Mouse (Mus musculus): ENCODE measurements at regions not wholly inside any gene's neighbourhood (a gene's known extent, or its start where the extent isn't known, plus 50 kb on each side); places are given as distances from the start of the nearest gene placed in this dataset.
"Not testable (repeated sequence)": the region's sequence is repeated elsewhere in the genome, so short reads cannot be mapped to it uniquely, and the experiment has no call there.

- WGBS, result 75% methylated on average over 6 of the region's 6 CpGs
- H3K4me1 ChIP-seq (replicated peaks), result no peaks in the 10 kb centered on the region
- H3K36me3 ChIP-seq, result no peaks in the 10 kb centered on the region
Measured at GRCm38 (mm10) chr8:89498088-89498695, 454.2 kb upstream of the Sall1 start.

GRCm38 (mm10) chr8:89492336-89492735, 448.4 kb upstream of the Sall1 start:
- ATAC-seq (ENCODE audit: low FRiP score), result no peak
- Histone ChIP-seq H3K36me3 (no peaks in the 10 kb centered on the region), H3K27me3 (no peaks in the 10 kb centered on the region), H3K4me3 (no peak overlapping the region), H3K9me3 (no peaks in the 10 kb centered on the region), H3K4me2 (no peak overlapping the region), H3K4me1 (replicated peaks) (no peaks in the 10 kb centered on the region), H3K27ac (no peak overlapping the region), H3K9ac (no peak overlapping the region)

More at GRCm38 (mm10) chr8:89498088-89498695, 454.2 kb upstream of the Sall1 start:
- no peak overlapping the region for H3K9ac ChIP-seq
- no peak overlapping the region for H3K4me3 ChIP-seq
- no peaks in the 10 kb centered on the region for H3K9me3 ChIP-seq
- H3K27me3 ChIP-seq, result no peaks in the 10 kb centered on the region
- no peak overlapping the region for H3K27ac ChIP-seq
- no peak overlapping the region for H3K4me2 ChIP-seq
- no peak for ATAC-seq (ENCODE audit: low FRiP score)

GRCm38 (mm10) chr8:89482481-89482880, 438.5 kb upstream of the Sall1 start:
- H3K27ac ChIP-seq; ATAC-seq (ENCODE audit: low FRiP score); H3K9me3 ChIP-seq; H3K36me3 ChIP-seq; H3K4me3 ChIP-seq; H3K9ac ChIP-seq; H3K4me2 ChIP-seq; H3K27me3 ChIP-seq; H3K4me1 ChIP-seq (replicated peaks): not testable (repeated sequence)
- 56% methylated on average over 1 of the region's 1 CpGs for WGBS

- Histone ChIP-seq H3K4me3 (no peak overlapping the region), H3K4me1 (replicated peaks) (peaks cover 11% of the 10 kb centered on the region), H3K4me2 (no peak overlapping the region), H3K27me3 (0 out of 2 replicates have a peak, but pooled peaks cover 6% of the 10 kb centered on the region), H3K27ac (no peak overlapping the region), H3K9me3 (no peaks in the 10 kb centered on the region), H3K36me3 (no peaks in the 10 kb centered on the region), H3K9ac (no peak overlapping the region)
- 29% methylated on average over 4 of the region's 4 CpGs for WGBS
- ATAC-seq (ENCODE audit: low FRiP score), result peak; percentile 59; the same call in 1 of the 2 replicates
Measured at GRCm38 (mm10) chr8:89476930-89477329, 433.0 kb upstream of the Sall1 start.

GRCm38 (mm10) chr8:89471116-89471515, 427.2 kb upstream of the Sall1 start:
- WGBS, result 93% methylated on average over 5 of the region's 5 CpGs
- no peak for ATAC-seq (ENCODE audit: low FRiP score)
- Histone ChIP-seq H3K9me3 (no peaks in the 10 kb centered on the region), H3K4me3 (no peak overlapping the region), H3K4me1 (replicated peaks) (no peaks in the 10 kb centered on the region), H3K27ac (no peak overlapping the region), H3K36me3 (no peaks in the 10 kb centered on the region), H3K9ac (no peak overlapping the region), H3K27me3 (0 out of 2 replicates have a peak, but pooled peaks cover 9% of the 10 kb centered on the region), H3K4me2 (no peak overlapping the region)

GRCm38 (mm10) chr8:89468782-89469220, 424.8 kb upstream of the Sall1 start:
- H3K4me1 ChIP-seq (replicated peaks), result peaks cover 10% of the 10 kb centered on the region
- no peaks in the 10 kb centered on the region for H3K36me3 ChIP-seq
- no peak overlapping the region for H3K4me2 ChIP-seq
- H3K27ac ChIP-seq, result no peak overlapping the region
- ATAC-seq (ENCODE audit: low FRiP score), result no peak
- WGBS, result 88% methylated on average over 5 of the region's 5 CpGs
- 0 out of 2 replicates have a peak, but pooled peaks cover 6% of the 10 kb centered on the region for H3K27me3 ChIP-seq
- H3K9me3 ChIP-seq, result no peaks in the 10 kb centered on the region
- no peak overlapping the region for H3K4me3 ChIP-seq
- no peak overlapping the region for H3K9ac ChIP-seq

- Histone ChIP-seq H3K27ac (0 out of 2 replicates have a peak overlapping the region, but pooled peaks have one; percentile 13), H3K9me3 (no peaks in the 10 kb centered on the region), H3K4me2 (no peak overlapping the region), H3K4me3 (no peak overlapping the region), H3K4me1 (replicated peaks) (peaks cover 10% of the 10 kb centered on the region), H3K36me3 (no peaks in the 10 kb centered on the region), H3K27me3 (0 out of 2 replicates have a peak, but pooled peaks cover 3% of the 10 kb centered on the region), H3K9ac (no peak overlapping the region)
- peak; percentile 71 for ATAC-seq (ENCODE audit: low FRiP score)
- 55% methylated on average over 13 of the region's 13 CpGs for WGBS
Measured at GRCm38 (mm10) chr8:89465211-89465753, 421.3 kb upstream of the Sall1 start.

- no peak overlapping the region for H3K9ac ChIP-seq
- no peak for ATAC-seq (ENCODE audit: low FRiP score)
- no peaks in the 10 kb centered on the region for H3K36me3 ChIP-seq
- no peaks in the 10 kb centered on the region for H3K4me1 ChIP-seq (replicated peaks)
- H3K9me3 ChIP-seq, result peaks cover 4% of the 10 kb centered on the region; the same call in 1 of the 2 replicates
- H3K27me3 ChIP-seq, result peaks cover 6% of the 10 kb centered on the region; the same call in 1 of the 2 replicates
- H3K4me3 ChIP-seq, result no peak overlapping the region
- no peak overlapping the region for H3K27ac ChIP-seq
- H3K4me2 ChIP-seq, result no peak overlapping the region
- WGBS, result 47% methylated on average over 4 of the region's 4 CpGs
Measured at GRCm38 (mm10) chr8:89456517-89456916, 412.6 kb upstream of the Sall1 start.

- no peak overlapping the region for H3K4me2 ChIP-seq
- WGBS, result 82% methylated on average over 5 of the region's 5 CpGs
- no peaks in the 10 kb centered on the region for H3K4me1 ChIP-seq (replicated peaks)
- no peak overlapping the region for H3K9ac ChIP-seq
- no peak overlapping the region for H3K4me3 ChIP-seq
- no peak overlapping the region for H3K27ac ChIP-seq
- no peak for ATAC-seq (ENCODE audit: low FRiP score)
- H3K9me3 ChIP-seq, result peaks cover 4% of the 10 kb centered on the region; the same call in 1 of the 2 replicates
- peaks cover 6% of the 10 kb centered on the region; the same call in 1 of the 2 replicates for H3K27me3 ChIP-seq
- no peaks in the 10 kb centered on the region for H3K36me3 ChIP-seq
Measured at GRCm38 (mm10) chr8:89455731-89456130, 411.8 kb upstream of the Sall1 start.

GRCm38 (mm10) chr8:89454197-89454596, 410.2 kb upstream of the Sall1 start:
- 71% methylated on average over 7 of the region's 7 CpGs for WGBS
- Histone ChIP-seq H3K4me1 (replicated peaks) (no peaks in the 10 kb centered on the region), H3K4me3 (no peak overlapping the region), H3K36me3 (no peaks in the 10 kb centered on the region), H3K9me3 (peaks cover 4% of the 10 kb centered on the region; the same call in 1 of the 2 replicates), H3K27me3 (peaks cover 6% of the 10 kb centered on the region; the same call in 1 of the 2 replicates), H3K9ac (no peak overlapping the region), H3K27ac (no peak overlapping the region), H3K4me2 (no peak overlapping the region)
- no peak for ATAC-seq (ENCODE audit: low FRiP score)

GRCm38 (mm10) chr8:89453724-89454123, 409.8 kb upstream of the Sall1 start:
- Histone ChIP-seq H3K9ac (no peak overlapping the region), H3K36me3 (no peaks in the 10 kb centered on the region), H3K4me2 (no peak overlapping the region), H3K4me3 (no peak overlapping the region), H3K4me1 (replicated peaks) (no peaks in the 10 kb centered on the region), H3K27ac (no peak overlapping the region), H3K9me3 (peaks cover 4% of the 10 kb centered on the region; the same call in 1 of the 2 replicates), H3K27me3 (peaks cover 6% of the 10 kb centered on the region; the same call in 1 of the 2 replicates)
- ATAC-seq (ENCODE audit: low FRiP score), result no peak
- 78% methylated on average over 2 of the region's 2 CpGs for WGBS

- ATAC-seq (ENCODE audit: low FRiP score), result no peak
- WGBS, result 84% methylated on average over 5 of the region's 5 CpGs
Measured at GRCm38 (mm10) chr8:89444466-89444865, 400.5 kb upstream of the Sall1 start.

GRCm38 (mm10) chr8:89439304-89439703, 395.3 kb upstream of the Sall1 start:
- no peak overlapping the region for H3K4me2 ChIP-seq
- H3K27me3 ChIP-seq, result no peaks in the 10 kb centered on the region
- H3K9ac ChIP-seq, result no peak overlapping the region
- no peak overlapping the region for H3K27ac ChIP-seq
- WGBS, result 60% methylated on average over 6 of the region's 6 CpGs
- H3K36me3 ChIP-seq, result no peaks in the 10 kb centered on the region
- no peaks in the 10 kb centered on the region for H3K4me1 ChIP-seq (replicated peaks)
- no peaks in the 10 kb centered on the region for H3K9me3 ChIP-seq
- ATAC-seq (ENCODE audit: low FRiP score), result no peak
- no peak overlapping the region for H3K4me3 ChIP-seq

More at GRCm38 (mm10) chr8:89444466-89444865, 400.5 kb upstream of the Sall1 start:
- H3K9ac ChIP-seq, result no peak overlapping the region
- H3K27ac ChIP-seq, result no peak overlapping the region
- H3K4me1 ChIP-seq (replicated peaks), result no peaks in the 10 kb centered on the region
- no peaks in the 10 kb centered on the region for H3K36me3 ChIP-seq
- no peak overlapping the region for H3K4me2 ChIP-seq
- H3K9me3 ChIP-seq, result no peaks in the 10 kb centered on the region
- H3K4me3 ChIP-seq, result no peak overlapping the region
- H3K27me3 ChIP-seq, result no peaks in the 10 kb centered on the region
